Mouse (Mus musculus): ENCODE measurements at regions not wholly inside any gene's neighbourhood (a gene's known extent, or its start where the extent isn't known, plus 50 kb on each side); places are given as distances from the start of the nearest gene placed in this dataset.

DNA sequence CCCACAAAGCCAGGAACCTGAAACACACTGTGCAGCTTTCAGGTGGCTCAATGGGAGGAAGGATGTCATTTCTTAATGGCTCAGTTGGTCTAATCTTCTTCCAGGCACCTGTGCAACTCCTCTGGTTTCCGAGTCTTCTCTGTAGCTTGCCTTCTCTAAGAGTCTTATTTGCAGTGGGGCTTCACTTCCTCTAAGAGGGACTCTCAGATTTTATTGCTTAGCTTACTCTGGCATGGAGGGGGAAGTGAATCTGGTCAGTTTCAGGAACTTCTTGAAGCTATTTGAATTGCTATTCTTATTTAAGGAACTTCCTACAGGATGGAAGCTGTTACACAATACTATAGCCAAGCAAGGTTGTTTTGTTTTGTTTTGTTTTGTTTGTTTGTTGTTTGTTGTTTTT lies 232.7 kb upstream of the Gm765 start:
- TF ChIP-seq CTCF (IDR thresholded peaks at IDR 0.05; ENCODE audit: control insufficient read depth, insufficient read depth, insufficient replicate concordance, low read depth, low read length) (no peak), POLR2A (IDR thresholded peaks at IDR 0.05; ENCODE audit: control insufficient read depth, low read depth, low read length) (no peak)

Data from testis, adult 2 months (tissue).